Mouse (Mus musculus): ENCODE results near the gene Nemf.
A peak's percentile ranks its signal among the peaks of the same experiment; 100 is the strongest.
"Not testable (repeated sequence)": the region's sequence is repeated elsewhere in the genome, so short reads cannot be mapped to it uniquely, and the experiment has no call there.

The Nemf gene

GRCm38 (mm10) chr12:69372731-69373331, 15.9 kb upstream of the Nemf start:
- DNase-seq, result peak; percentile 96

DNA sequence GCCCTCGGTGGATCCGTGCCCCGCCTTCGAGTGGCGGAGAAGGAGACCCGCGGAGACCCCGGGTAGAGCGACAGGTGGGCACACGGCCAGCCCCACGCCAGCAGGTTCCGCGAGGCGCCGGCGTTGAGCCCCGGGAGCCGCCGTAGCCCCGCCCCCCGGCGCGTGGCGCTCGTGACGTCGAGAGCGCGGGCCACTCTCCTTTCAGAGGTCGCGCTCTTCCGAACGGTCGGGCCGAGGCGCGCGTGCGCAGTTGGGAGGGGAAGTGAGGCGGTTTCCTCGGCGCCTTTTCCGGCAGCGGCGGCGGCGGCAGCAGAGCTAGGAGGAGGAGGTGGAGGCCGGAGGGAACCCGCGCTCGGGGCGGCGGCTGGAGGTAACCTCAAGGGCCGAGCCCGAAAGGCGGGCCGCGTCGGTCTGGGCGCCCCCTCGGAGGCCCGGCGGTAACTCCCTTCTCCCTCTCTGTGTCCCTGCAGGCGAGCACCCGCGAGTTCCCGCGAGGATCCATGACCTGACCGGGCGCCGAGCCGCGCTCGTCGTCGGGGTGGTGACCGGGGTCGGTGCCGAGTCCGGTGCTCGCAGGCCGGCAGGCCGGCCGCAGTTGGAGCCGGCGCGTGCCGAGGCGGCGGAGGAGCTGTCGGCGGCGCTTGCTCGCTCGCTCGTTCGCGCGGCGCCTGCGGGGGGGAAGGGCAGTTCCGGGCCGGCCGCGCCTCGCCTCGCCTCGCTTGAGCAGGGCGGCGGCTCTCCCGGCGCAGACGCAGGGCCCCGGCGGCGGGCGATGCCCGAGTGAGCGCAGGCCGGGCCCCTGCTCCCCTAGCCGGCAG, 15.1 kb upstream of the Nemf start, which contains the start of the genes Arf6 and Gm9887:
Arf6 (plus strand) TSS at position 297 of the 818 bp plus-strand sequence.
Gm9887 (minus strand) TSS at position 605 of the 818 bp plus-strand sequence.
- DNase-seq, result peak; percentile 100

DNA sequence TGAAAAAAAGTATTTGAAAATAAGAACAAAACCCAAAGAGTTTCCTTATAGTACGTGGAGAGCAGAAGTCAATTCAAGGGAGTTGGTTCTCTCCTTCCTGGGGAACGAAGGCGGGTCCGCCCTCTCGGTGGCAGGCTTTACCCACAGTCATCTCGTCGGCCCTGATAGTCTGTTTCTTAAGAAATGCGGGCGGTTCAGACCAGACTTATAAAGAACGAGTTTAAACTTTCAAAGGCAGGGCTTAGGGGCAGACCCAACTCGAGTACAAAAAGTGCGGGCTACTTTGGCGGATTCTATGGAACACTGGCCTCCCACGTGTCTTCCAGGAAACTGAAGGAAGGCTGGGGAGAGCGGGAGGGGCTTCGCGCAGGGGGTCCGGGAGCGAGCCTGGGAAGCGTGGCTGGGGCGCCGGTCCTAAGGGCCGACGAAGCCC, 14.5 kb upstream of the Nemf start:
- DNase-seq, result no peak

GRCm38 (mm10) chr12:69370936-69371335, 14.0 kb upstream of the Nemf start:
- DNase-seq, result peak; percentile 75

- peak; percentile 56 for DNase-seq
Observed at GRCm38 (mm10) chr12:69367557-69367956, 10.6 kb upstream of the Nemf start.

DNA sequence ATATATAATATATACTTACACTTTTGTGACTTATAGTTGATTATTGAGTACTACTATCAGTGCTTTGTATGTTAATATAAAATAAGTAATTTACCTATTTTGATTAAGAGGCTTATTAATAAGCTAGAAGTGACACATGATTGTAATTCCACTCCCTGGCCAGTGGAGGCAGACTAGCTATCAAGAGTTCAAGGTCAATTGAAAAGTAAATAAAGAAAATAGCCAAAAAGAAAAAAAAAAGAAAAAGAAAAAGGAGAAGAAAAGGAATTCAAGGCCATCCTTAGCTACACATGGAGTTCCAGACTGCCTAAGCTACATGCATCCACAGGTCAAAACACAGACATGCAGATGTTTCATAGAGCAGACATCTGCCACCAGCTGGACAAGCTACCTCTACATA, 9.5 kb upstream of the Nemf start:
- no peak for DNase-seq

DNA sequence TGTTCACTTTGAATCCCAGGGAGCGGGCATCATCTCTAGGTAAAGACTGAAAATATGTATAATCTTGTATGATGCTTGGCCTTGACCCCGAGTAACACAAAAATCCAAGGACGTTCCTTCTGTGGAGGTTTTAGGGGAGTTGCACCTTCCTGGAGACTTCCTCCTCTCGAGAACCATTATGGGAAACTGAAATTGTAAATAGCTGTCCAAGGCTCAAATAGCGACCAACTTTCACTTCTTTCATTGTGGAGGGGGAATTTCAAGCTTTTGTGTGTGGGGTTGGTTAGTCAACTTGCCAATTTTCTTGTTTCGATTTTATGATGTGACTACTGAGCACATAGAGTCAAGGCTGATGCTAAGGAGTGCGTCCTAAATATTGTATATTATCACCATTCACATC, 8.8 kb upstream of the Nemf start:
- peak; percentile 42 for DNase-seq

DNA sequence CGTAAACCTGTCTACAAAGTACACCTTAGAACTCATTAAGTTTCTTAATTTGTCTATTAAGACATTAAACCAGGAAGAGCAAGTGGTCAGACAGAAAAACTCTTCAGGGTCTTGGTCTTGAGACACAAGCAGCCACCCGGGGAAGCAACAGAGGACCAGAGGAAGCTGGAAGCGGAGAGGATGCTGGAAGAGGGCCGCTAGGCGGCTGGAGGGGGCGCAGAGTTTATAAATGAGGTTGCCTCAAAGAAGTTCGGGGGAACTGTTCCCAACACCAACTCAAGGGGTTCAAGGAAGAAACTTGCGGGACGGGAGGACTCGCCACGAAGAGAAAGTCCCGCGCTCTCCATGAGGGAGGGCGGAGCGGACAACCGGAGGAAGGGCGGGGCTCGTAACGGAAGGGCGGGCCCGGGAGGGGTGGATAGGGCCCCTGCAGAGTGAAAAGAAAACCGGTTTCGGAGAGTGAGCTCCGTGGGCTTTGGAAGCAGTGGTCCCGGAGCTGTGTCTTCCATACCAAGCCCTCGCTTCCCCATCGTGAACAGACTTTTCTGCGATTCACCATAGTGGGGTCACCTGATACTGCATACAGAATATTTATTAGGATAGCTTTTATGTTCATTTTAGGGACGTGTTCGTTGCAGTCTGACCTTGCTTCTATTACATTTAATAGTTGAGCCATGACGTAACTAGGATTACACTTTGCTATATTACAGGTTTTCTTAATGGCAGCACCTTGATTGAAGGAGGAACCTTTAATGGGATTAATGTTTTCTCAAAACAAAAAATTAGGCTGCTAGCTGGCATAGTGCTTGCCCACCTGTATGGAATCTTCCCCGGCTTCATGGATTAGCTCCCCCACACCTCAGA, 7.2 kb upstream of the Nemf start:
- peak; percentile 99 for DNase-seq

GRCm38 (mm10) chr12:69363110-69363509, 6.1 kb upstream of the Nemf start:
- not testable (repeated sequence) for DNase-seq

GRCm38 (mm10) chr12:69362388-69362787, 5.4 kb upstream of the Nemf start:
- peak; percentile 74 for DNase-seq

GRCm38 (mm10) chr12:69361919-69362318, 5.0 kb upstream of the Nemf start:
- no peak for DNase-seq

GRCm38 (mm10) chr12:69360997-69361899, 4.3 kb upstream of the Nemf start:
- DNase-seq, result peak; percentile 100

DNA sequence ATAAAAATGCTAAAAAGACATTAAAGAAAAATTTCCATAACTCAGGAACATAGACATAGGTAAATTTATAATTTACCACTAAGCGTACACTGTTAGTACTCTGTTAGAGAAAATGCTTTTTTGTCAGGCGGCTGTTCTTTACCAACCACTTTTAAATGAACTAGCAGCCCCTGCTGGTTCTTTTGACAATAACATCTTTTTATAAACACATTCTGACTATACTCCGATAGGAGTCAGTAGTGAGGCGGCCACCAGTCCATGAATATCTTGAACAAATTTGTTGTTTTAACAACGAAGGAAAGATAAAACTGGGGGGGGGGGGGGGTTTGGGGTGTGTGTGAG, 3.7 kb upstream of the Nemf start:
- DNase-seq, result peak; percentile 96

DNA sequence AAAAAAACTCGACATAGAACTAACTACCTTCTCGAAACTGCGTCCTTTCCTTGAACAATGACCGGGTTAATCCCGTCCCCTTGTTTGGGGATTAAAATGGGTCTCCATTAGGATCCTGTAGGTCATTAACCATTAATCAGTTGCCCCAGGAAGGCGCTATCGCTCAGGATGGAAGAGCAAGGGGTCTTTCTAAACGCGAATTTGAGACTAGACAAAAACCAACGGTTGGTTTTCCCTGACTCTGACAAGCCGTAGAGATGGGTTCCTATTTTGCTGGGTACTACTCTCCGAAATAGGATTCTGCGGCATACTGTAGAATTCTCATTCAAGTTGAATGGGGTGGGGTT, 308 bp upstream of the Nemf start:
- no peak for DNase-seq

GRCm38 (mm10) chr12:69351685-69352084, 5.3 kb downstream of the Nemf start:
- DNase-seq, result no peak

GRCm38 (mm10) chr12:69349928-69350327, 7.0 kb downstream of the Nemf start:
- DNase-seq, result peak; percentile 63

DNA sequence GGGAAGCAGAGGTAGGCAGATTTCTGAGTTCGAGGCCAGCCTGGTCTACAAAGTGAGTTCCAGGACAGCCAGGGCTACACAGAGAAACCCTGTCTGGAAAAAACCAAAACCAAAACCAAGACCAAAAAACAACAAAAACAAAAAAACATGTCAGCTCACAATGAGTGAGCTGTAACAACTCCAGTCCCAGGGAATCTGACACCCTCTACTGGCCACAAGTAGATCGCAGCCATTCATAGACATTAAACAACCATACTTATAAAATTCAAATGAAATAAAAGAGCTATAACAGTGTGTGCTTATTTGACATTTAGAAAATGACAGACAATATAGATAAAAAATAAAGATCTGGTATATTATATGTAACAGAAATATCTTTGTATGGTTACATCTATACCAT, 23.4 kb downstream of the Nemf start:
- no peak for DNase-seq

DNA sequence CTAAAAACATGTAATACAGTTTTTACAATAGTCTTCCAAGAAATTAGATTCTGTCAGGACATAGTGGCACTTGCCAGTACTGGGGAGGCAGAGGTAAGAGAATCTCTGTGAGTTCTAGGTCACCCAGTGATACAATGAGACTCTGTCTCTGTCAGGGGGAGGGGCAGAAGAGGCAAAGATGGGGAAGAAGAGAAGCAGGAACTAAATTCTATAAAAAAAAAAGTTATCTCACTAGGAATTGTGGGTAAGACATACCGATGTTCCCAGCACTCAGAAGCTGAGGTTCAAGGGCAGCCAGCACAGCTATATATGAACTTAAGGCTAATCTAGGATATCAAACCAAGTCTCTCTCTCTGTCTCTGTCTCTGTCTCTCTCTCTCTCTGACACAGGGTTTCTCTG, 24.8 kb downstream of the Nemf start:
- DNase-seq, result no peak

GRCm38 (mm10) chr12:69331187-69331586, 25.8 kb downstream of the Nemf start:
- no peak for DNase-seq

DNA sequence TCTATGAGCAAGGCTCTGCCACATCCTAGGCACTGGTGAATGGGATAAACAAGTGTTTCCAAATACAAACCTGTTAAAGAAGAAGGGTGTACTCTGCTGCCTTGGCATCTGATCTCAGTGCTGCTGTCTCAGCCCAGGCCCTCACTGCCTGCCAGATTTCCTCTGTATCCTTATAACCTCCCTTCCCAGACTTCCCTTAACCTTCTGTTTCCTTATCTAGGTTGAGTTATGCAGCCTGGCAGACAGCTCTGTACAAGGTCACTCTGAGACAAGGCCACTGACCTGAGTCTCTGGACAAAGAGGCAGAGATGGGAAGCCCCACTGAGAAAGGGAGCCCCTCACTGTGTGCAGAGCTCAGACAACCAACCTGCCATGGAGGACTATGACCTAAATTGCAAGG, 38.5 kb downstream of the Nemf start:
- DNase-seq, result no peak

GRCm38 (mm10) chr12:69309659-69310058, 47.3 kb downstream of the Nemf start:
- peak; percentile 71 for DNase-seq

GRCm38 (mm10) chr12:69306333-69306732, 50.6 kb downstream of the Nemf start:
- peak; percentile 91 for DNase-seq
